Mouse (Mus musculus) liver, adult 2 months (tissue): ENCODE results near the gene Mgst3.

Source experiments
- CTCF ChIP-seq: fragments of 200-500 bp; IDR thresholded peaks from 2 replicates; pipeline ENCODE4 v1.5.1; 2011; ENCODE audit warnings: low read depth, low read length, control low read depth
- POLR2A ChIP-seq: fragments of 200-500 bp; IDR thresholded peaks from 2 replicates; pipeline ENCODE4 v1.6.1; 2011; ENCODE audit warnings: low read length, control low read depth; ENCODE audit not compliant: insufficient read depth; ENCODE audit errors: extremely low read depth

- TF ChIP-seq CTCF (no peak), POLR2A (no peak)
Measured at GRCm38 (mm10) chr1:167391241-167391640, 2.4 kb downstream of the Mgst3 start.
